Comparison of ENCODE assay signal across 8 mouse cellular contexts in genomic region chr6:115992981-115993380, GRCm38 (mm10). TPM values are rescaled to one million over a fixed set of nuclear protein-coding genes. Genes with fewer than 3 reads are reported as not detected.
DNase-seq lines count a peak whose midpoint lies in the region; ATAC-seq and TF ChIP-seq lines count a peak whose summit lies in the region.

No protein-coding gene starts in this region.

- H3K27ac ChIP-seq in heart, adult 2 months: peak overlapping the region; percentile 96
- H3K27ac ChIP-seq in heart, embryonic 16.5 days (ENCODE audit: low read length): peak overlapping the region; percentile 78; the same call in 1 of the 2 replicates
- no peak overlapping the region; the same call in 1 of the 2 replicates for H3K27ac ChIP-seq in macrophage

- no peak for ATAC-seq in heart, embryonic 16.5 days (replicated peaks; ENCODE audit: extremely low read depth, insufficient read depth, low FRiP score)

- TF ChIP-seq CTCF in heart, adult 2 months (IDR thresholded peaks at IDR 0.05): no peak
- TF ChIP-seq CTCF in E14TG2a.4 (conservative IDR thresholded peaks at IDR 0.05; ENCODE audit: low read length): no peak

- peak overlapping the region; percentile 91 for H3K4me3 ChIP-seq in heart, adult 2 months
- H3K4me3 ChIP-seq in E14TG2a.4 (replicated peaks; ENCODE audit: low read length): peak overlapping the region; percentile 77
- H3K4me3 ChIP-seq in heart, embryonic 16.5 days (ENCODE audit: low read length): peak overlapping the region; percentile 61
- peak overlapping the region; percentile 62 for H3K4me3 ChIP-seq in macrophage (ENCODE audit: inconsistent target)

- TF ChIP-seq POLR2A in heart, adult 2 months (IDR thresholded peaks at IDR 0.05; ENCODE audit: insufficient read depth, low read depth, low read length): no peak

- peak overlapping the region; percentile 68 for H3K4me2 ChIP-seq in heart, embryonic 16.5 days (ENCODE audit: low read depth, low read length)

- H3K9me3 ChIP-seq in E14TG2a.4 (ENCODE audit: low read length): no peaks in the 10 kb centered on the region
- peaks cover 9% of the 10 kb centered on the region for H3K9me3 ChIP-seq in heart, embryonic 16.5 days (replicated peaks; ENCODE audit: control insufficient read depth, low read length)

- no peaks in the 10 kb centered on the region; the same call in 1 of the 2 replicates for H3K36me3 ChIP-seq in heart, adult 2 months (ENCODE audit: control insufficient read depth, insufficient read depth, low read length)
- no peaks in the 10 kb centered on the region for H3K36me3 ChIP-seq in E14TG2a.4 (ENCODE audit: insufficient read depth, low read length)
- H3K36me3 ChIP-seq in heart, embryonic 16.5 days (ENCODE audit: control insufficient read depth, insufficient read depth): no peaks in the 10 kb centered on the region
- H3K36me3 ChIP-seq in macrophage (ENCODE audit: inconsistent target): no peaks in the 10 kb centered on the region

- H3K27me3 ChIP-seq in heart, adult 2 months (ENCODE audit: control insufficient read depth, insufficient read depth, low read length): no peaks in the 10 kb centered on the region
- peaks cover 88% of the 10 kb centered on the region for H3K27me3 ChIP-seq in E14TG2a.4 (ENCODE audit: insufficient read depth, low read length)
- peaks cover 8% of the 10 kb centered on the region for H3K27me3 ChIP-seq in heart, embryonic 16.5 days (ENCODE audit: control insufficient read depth, insufficient read depth, low read length)

- DNase-seq in heart, adult 2 months: peak in 1 of 2 experiments; percentile 44
- DNase-seq in heart, adult 18-20 months: no peak
- DNase-seq in layer of hippocampus, adult 9-11 months: no peak
- DNase-seq in left cerebral cortex, adult 11 months (ENCODE audit: low spot score): no peak
- DNase-seq in embryo, embryonic 9.5 days (ENCODE audit: extremely low spot score): no peak

- peaks cover 28% of the 10 kb centered on the region for H3K4me1 ChIP-seq in heart, adult 2 months (ENCODE audit: control insufficient read depth, insufficient read depth, low read length)
- peaks cover 28% of the 10 kb centered on the region for H3K4me1 ChIP-seq in E14TG2a.4 (replicated peaks; ENCODE audit: low read depth, low read length)
- peaks cover 11% of the 10 kb centered on the region for H3K4me1 ChIP-seq in heart, embryonic 16.5 days (ENCODE audit: control insufficient read depth, insufficient read depth, low read length)

- H3K9ac ChIP-seq in heart, adult 2 months (ENCODE audit: low read depth, low read length): peak overlapping the region; percentile 96
- H3K9ac ChIP-seq in heart, embryonic 16.5 days (ENCODE audit: low read length): peak overlapping the region; percentile 75

- 39% methylated on average over 6 of the region's 6 CpGs for WGBS in heart, adult 2 months
- WGBS in heart, embryonic 16.5 days: 52% methylated on average over 6 of the region's 6 CpGs
- WGBS in macrophage (ENCODE audit: missing documents): 88% methylated on average over 4 of the region's 6 CpGs

- intact Hi-C loops in heart, adult 2 months (cut with DNase I): no loop called here

- no peak for TF ChIP-seq EP300 in heart, adult 2 months (IDR thresholded peaks at IDR 0.05; ENCODE audit: insufficient read depth, low read depth, low read length)

- H3K79me2 ChIP-seq in heart, adult 2 months (replicated peaks; ENCODE audit: control insufficient read depth, insufficient read depth, low read length): peaks cover 12% of the 10 kb centered on the region
- H3K79me2 ChIP-seq in macrophage (ENCODE audit: inconsistent target): peaks cover 60% of the 10 kb centered on the region

RNA-seq across cellular contexts. Expression of gene Plxnd1, which starts 1.8 kb away (rescaled TPM):
- total RNA-seq in heart, adult 2 months (2021): 10 to 100 TPM; 58.8 to 90.6 TPM
- 79.9 and 102 TPM in 2 replicates for polyA plus RNA-seq in heart, adult 2 months (2012; rRNA removed)
- total RNA-seq in heart, adult 18-20 months (2021): 10 to 100 TPM; 54.6 to 68.7 TPM
- 46.0 and 49.6 TPM in 2 replicates for polyA plus RNA-seq in heart, embryonic 16.5 days (2015; fragmentation: Nextera tagmentation; extraction: Ambion mirVana)
- 1,000 to 10,000 TPM in 1 of 26 experiments, 100 to 1,000 TPM in 25; 192 to 1,896 (median 380) TPM for total RNA-seq in macrophage (2018; cell fraction: chromatin; rRNA removed)
- 100 to 1,000 TPM; 198 to 344 (median 273) TPM for total RNA-seq in macrophage (2018; cell fraction: cytosol; rRNA removed)
- 100 to 1,000 TPM; 233 to 720 (median 426) TPM for total RNA-seq in macrophage (2018; cell fraction: nucleus; rRNA removed)
- 130 to 283 TPM (median 243 TPM) in 3 replicates for polyA plus RNA-seq in macrophage (2018)

RNA-seq across cellular contexts. Expression of gene H1foo, which starts 48.2 kb away (rescaled TPM):
- total RNA-seq in heart, adult 2 months (2021): not detected
- not detected in 2 replicates for polyA plus RNA-seq in heart, adult 2 months (2012; rRNA removed)
- total RNA-seq in heart, adult 18-20 months (2021): not detected
- polyA plus RNA-seq in heart, embryonic 16.5 days (2015; fragmentation: Nextera tagmentation; extraction: Ambion mirVana): not detected in 2 replicates
- 1 to 10 TPM in 1 of 26 experiments, not detected in 25; 1.4 TPM for total RNA-seq in macrophage (2018; cell fraction: chromatin; rRNA removed)
- under 1 TPM in 3 of 26 experiments, not detected in 23; 0.14 to 0.42 (median 0.19) TPM for total RNA-seq in macrophage (2018; cell fraction: cytosol; rRNA removed)
- under 1 TPM in 1 of 26 experiments, not detected in 25; 0.76 TPM for total RNA-seq in macrophage (2018; cell fraction: nucleus; rRNA removed)
- not detected in 3 replicates for polyA plus RNA-seq in macrophage (2018)
